Mouse (Mus musculus) myocyte (in vitro differentiated cells): ENCODE measurements around the gene Snca.

Experiments
- CEBPB ChIP-seq: IDR thresholded peaks from 2 replicates; pipeline ENCODE4 v1.6.1; 2011; ENCODE audit warnings: mild to moderate bottlenecking, moderate library complexity; ENCODE audit not compliant: poor library complexity, insufficient read depth, severe bottlenecking
- MAX ChIP-seq: IDR thresholded peaks from one replicate; pipeline ENCODE4 v1.6.1; 2011; ENCODE audit warnings: low read depth, mild to moderate bottlenecking, control low read depth
- MYOG ChIP-seq, 3 experiments: IDR thresholded peaks; one replicate each; pipeline ENCODE4 v1.6.1; 2011; ENCODE audit warnings: control low read depth in 2 of 3, low read depth in 2 of 3, mild to moderate bottlenecking in 2 of 3; ENCODE audit not compliant: insufficient read length in 2 of 3, control insufficient read depth in 1 of 3, insufficient read depth in 1 of 3
- POLR2A ChIP-seq: IDR thresholded peaks from one replicate; pipeline ENCODE4 v1.6.1; 2011; ENCODE audit warnings: low read depth, mild to moderate bottlenecking, control low read depth, moderate library complexity; ENCODE audit not compliant: insufficient read length
- USF1 ChIP-seq: IDR thresholded peaks from one replicate; pipeline ENCODE4 v1.6.1; 2011; ENCODE audit warnings: low read depth, mild to moderate bottlenecking, control low read depth, moderate library complexity

DNA sequence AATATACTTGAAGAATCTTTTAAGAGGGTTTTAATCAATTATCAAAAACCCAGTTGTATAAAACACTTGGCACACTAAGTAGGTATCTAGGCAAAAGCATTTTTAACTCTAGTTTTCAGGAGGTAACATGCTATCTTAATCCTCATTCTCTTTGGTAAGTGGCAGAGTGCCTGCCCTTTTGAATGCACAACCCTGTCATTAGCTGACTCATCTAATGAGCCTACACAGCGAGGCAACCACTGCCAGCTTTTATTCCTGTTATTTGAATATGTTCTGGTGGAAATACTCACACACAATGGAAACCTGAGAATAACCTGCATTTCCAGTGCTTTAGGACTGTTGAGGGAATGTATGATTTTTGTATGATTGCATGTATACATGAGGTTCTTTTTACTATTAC, 89.9 kb downstream of the Snca start:
- TF ChIP-seq USF1 (no peak), MAX (no peak), POLR2A (no peak), MYOG (IDR thresholded peaks at IDR 0.05; ENCODE audit: control insufficient read depth in 1 of 3, insufficient read depth in 1 of 3, insufficient read length in 2 of 3, low read depth in 2 of 3) (no peak), CEBPB (no peak)
